In the genomic region with DNA sequence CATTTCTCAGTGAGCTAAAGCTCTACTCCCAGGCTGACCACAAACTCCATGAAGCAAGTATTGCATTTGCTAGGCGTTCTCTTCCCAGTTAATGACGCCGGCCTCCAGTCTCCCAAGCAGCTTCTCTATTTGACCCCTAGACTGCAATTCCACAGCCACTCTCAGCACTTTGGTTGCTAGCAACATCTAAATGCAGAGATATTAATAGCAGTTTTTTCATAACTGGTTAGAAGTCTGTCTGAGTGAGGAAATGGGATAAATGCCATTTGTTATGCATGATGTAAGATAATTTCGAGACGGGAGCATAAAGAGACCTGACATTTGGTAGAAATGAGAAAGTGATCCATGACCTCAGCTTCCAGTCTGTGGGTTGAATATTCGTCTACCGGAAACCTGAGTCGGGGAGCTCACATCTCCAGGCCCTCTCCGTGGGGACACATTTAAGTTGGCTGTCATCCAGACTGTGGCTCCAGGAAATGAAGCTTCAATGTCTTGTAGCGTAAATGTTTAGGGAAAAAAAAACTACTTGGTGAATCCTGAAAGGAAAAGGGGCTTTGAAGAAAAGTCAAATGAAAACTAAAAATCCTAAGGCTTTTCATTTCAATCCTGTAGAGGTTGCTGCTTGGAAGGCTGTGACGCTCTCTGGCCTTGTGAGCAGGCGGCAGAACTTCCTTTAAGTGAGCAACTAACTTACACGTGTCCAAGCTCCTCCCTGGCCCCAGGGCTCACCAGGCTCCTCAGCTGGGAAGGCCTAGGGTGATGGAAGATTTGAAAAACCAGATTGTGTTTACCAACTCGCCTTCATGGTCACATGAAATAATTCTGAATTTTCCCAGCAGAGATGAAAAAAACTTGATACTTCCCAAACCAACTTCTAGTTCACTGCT, we compare ENCODE assay signal across 11 mouse cellular contexts.
DNase-seq lines count a peak whose midpoint lies in the region; ATAC-seq and TF ChIP-seq lines count a peak whose summit lies in the region.
"Had no signal": no experiment of that assay in that cellular context is flagged by ENCODE, and none has a peak within 500 bp of the region (broad histone marks: within the 10 kb centered on the region; RNA-seq: fewer than 3 reads in every experiment).

No protein-coding gene starts in this region.

- no peak overlapping the region for H3K9ac ChIP-seq in heart, embryonic 14.5 days (ENCODE audit: low read length)
- H3K9ac ChIP-seq in limb, embryonic 14.5 days (ENCODE audit: low read depth, low read length, severe bottlenecking) = no peak overlapping the region

- no peak for TF ChIP-seq CTCF in brain, embryonic 14.5 days (IDR thresholded peaks at IDR 0.05; ENCODE audit: borderline replicate concordance, extremely low read depth, insufficient read depth, insufficient read length)

- H3K4me1 ChIP-seq in heart, embryonic 14.5 days (ENCODE audit: control insufficient read depth in 2 of 2, insufficient read depth in 2 of 2, low read length in 2 of 2) = peaks cover 5 to 10% of the 10 kb centered on the region in 2 experiments
- peaks cover 22% of the 10 kb centered on the region for H3K4me1 ChIP-seq in limb, embryonic 14.5 days (ENCODE audit: control insufficient read depth, insufficient read depth, low read length)
- peaks cover 19% of the 10 kb centered on the region for H3K4me1 ChIP-seq in forebrain, embryonic 10.5 days

- 52% methylated on average over 14 of the region's 14 CpGs for WGBS in heart, embryonic 14.5 days
- WGBS in limb, embryonic 14.5 days = 44% methylated on average over 14 of the region's 14 CpGs
- WGBS in forebrain, embryonic 10.5 days = 82% methylated on average over 14 of the region's 14 CpGs

- no peak overlapping the region; the same call in 1 of the 2 replicates for H3K4me2 ChIP-seq in heart, embryonic 14.5 days (ENCODE audit: low read length)
- no peak overlapping the region for H3K4me2 ChIP-seq in limb, embryonic 14.5 days (replicated peaks; ENCODE audit: low read depth, low read length, severe bottlenecking)

- intact Hi-C loops in gastrocnemius, postnatal 36 days (cut with DNase I) = no loop called here

- no peak for ATAC-seq in heart, embryonic 14.5 days (ENCODE audit: insufficient number of reproducible peaks, insufficient read depth, low FRiP score, low read depth)
- ATAC-seq in limb, embryonic 14.5 days (ENCODE audit: low FRiP score, low read depth) = peak; percentile 81

- H3K36me3 ChIP-seq in heart, embryonic 14.5 days (ENCODE audit: control insufficient read depth, insufficient read depth, low read length) = no peaks in the 10 kb centered on the region
- H3K36me3 ChIP-seq in limb, embryonic 14.5 days (ENCODE audit: control insufficient read depth, insufficient read depth, low read length) = no peaks in the 10 kb centered on the region
- no peaks in the 10 kb centered on the region for H3K36me3 ChIP-seq in forebrain, embryonic 10.5 days (replicated peaks)

- DNase-seq in gastrocnemius, adult 18-20 months (ENCODE audit: low spot score) = peak; percentile 57
- no peak for DNase-seq in gastrocnemius, postnatal 36 days
- peak; percentile 45 for DNase-seq in brain, embryonic 14.5 days (ENCODE audit: low read depth)
- DNase-seq in limb, embryonic 14.5 days (ENCODE audit: low spot score) = peak; percentile 70
- no peak for DNase-seq in spleen, adult 18-20 months
- DNase-seq in natural killer cell, adult 2 months (ENCODE audit: low spot score in 2 of 2) = no peak
- no peak for DNase-seq in forebrain, embryonic 10.5 days (ENCODE audit: extremely low spot score, low spot score)
- DNase-seq: cerebellum, adult 11-12 months; right cerebral cortex, postnatal 25 days had no signal

- no peaks in the 10 kb centered on the region for H3K27me3 ChIP-seq in heart, embryonic 14.5 days (ENCODE audit: control insufficient read depth, insufficient read depth, low read length)
- H3K27me3 ChIP-seq in limb, embryonic 14.5 days (ENCODE audit: control insufficient read depth, insufficient read depth, low read length) = no peaks in the 10 kb centered on the region
- H3K27me3 ChIP-seq in forebrain, embryonic 10.5 days (ENCODE audit: poor library complexity, severe bottlenecking) = peaks cover 49% of the 10 kb centered on the region
- H3K27me3 ChIP-seq: CH12.LX had no signal

- H3K4me3 ChIP-seq in heart, embryonic 14.5 days (ENCODE audit: control insufficient read depth in 1 of 2, insufficient read depth in 1 of 2, low read depth in 1 of 2, low read length in 2 of 2) = no peak overlapping the region
- no peak overlapping the region for H3K4me3 ChIP-seq in limb, embryonic 14.5 days (replicated peaks; ENCODE audit: low read length)
- no peak overlapping the region for H3K4me3 ChIP-seq in forebrain, embryonic 10.5 days

- TF ChIP-seq POLR2A in brain, embryonic 14.5 days (IDR thresholded peaks at IDR 0.05; ENCODE audit: borderline replicate concordance, extremely low read depth, insufficient read depth, insufficient read length, poor library complexity, severe bottlenecking) = no peak
- TF ChIP-seq POLR2A in limb, embryonic 14.5 days (IDR thresholded peaks at IDR 0.05; ENCODE audit: borderline replicate concordance, extremely low read depth, insufficient read depth, insufficient read length) = no peak

- H3K9me3 ChIP-seq in heart, embryonic 14.5 days (ENCODE audit: control insufficient read depth, low read length) = no peaks in the 10 kb centered on the region
- H3K9me3 ChIP-seq in limb, embryonic 14.5 days (ENCODE audit: control insufficient read depth, low read length) = no peaks in the 10 kb centered on the region
- no peaks in the 10 kb centered on the region for H3K9me3 ChIP-seq in forebrain, embryonic 10.5 days

- peak overlapping the region; percentile 69 to 81 for H3K27ac ChIP-seq in heart, embryonic 14.5 days (replicated peaks in 1 of 2; ENCODE audit: control insufficient read depth in 1 of 2, insufficient read depth in 1 of 2, low read depth in 2 of 2, low read length in 2 of 2)
- peak overlapping the region; percentile 61; the same call in 1 of the 2 replicates for H3K27ac ChIP-seq in limb, embryonic 14.5 days (replicated peaks; ENCODE audit: low read depth, low read length)
- no peak overlapping the region for H3K27ac ChIP-seq in forebrain, embryonic 10.5 days

Comparison
In these comparisons a context has a peak if more than half of its experiments do, and no peak if none do; other contexts are left out.
1. DNase-seq: peak in gastrocnemius, adult 18-20 months (single experiment), brain, embryonic 14.5 days (single experiment) and limb, embryonic 14.5 days (single experiment); none in gastrocnemius, postnatal 36 days (0 of 2), spleen, adult 18-20 months (0 of 2), natural killer cell, adult 2 months (0 of 2) and forebrain, embryonic 10.5 days (single experiment).